Comparison of ENCODE assay signal across 7 mouse cellular contexts in the genomic region with DNA sequence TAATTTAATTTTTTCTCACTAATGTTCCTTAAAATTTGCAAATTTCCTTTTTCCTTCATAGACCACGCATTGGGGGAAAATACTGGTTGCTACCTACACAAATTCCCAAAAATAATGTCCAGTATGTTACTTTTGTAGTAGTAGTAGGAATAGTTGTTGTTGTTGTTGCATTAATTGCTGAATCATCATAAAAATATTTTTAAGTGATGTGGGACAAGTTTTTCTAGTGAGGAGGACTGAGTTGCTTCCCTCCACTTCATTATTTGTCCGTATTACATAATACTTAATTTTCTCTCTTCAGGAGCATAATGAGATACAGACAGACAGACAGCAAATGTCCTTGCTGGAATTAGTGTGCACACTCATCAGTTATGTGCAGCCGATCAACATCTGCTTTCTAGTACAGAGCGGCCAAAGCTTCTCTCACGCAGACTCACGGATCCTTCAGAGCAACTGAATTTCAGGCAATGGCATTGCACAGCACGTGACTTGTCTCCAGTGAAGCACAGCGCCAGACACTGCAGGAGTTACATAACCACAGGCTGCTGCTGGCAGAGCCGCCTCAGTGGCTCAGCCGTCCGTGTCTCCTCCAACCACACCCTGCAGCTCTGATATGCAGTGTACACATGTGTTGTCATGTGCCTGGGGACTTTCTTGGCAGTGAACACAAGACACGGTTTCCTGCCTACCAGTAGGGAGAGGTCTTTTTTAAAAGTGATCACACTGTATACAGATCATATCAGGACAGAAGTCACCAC.
A peak's percentile ranks its signal among the peaks of the same experiment; 100 is the strongest.
DNase-seq lines count a peak whose midpoint lies in the region; ATAC-seq lines count a peak whose summit lies in the region.

No protein-coding gene starts in this region.

- peak; percentile 92 for DNase-seq in T-cell, adult 2 months (ENCODE audit: low spot score)
- peak; percentile 87 for DNase-seq in cerebellum, adult 11-12 months
- DNase-seq in gastrocnemius, postnatal 25 days, result peak; percentile 91
- peak; percentile 97 for DNase-seq in kidney, adult 11 months
- peak; percentile 64 to 72 for DNase-seq in left cerebral cortex, postnatal 36 days (ENCODE audit: low spot score in 2 of 2)
- DNase-seq in spleen, adult 18-20 months, result peak; percentile 49 to 75

- peak; percentile 71 for ATAC-seq in midbrain, embryonic 12.5 days (ENCODE audit: low FRiP score, low read depth)

- no peak overlapping the region for H3K27ac ChIP-seq in midbrain, embryonic 12.5 days (replicated peaks)

- 68% methylated on average over 12 of the region's 12 CpGs for WGBS in midbrain, embryonic 12.5 days

- H3K36me3 ChIP-seq in midbrain, embryonic 12.5 days, result no peaks in the 10 kb centered on the region

- H3K27me3 ChIP-seq in midbrain, embryonic 12.5 days, result no peaks in the 10 kb centered on the region

- H3K4me3 ChIP-seq in midbrain, embryonic 12.5 days, result no peak overlapping the region

- H3K9ac ChIP-seq in midbrain, embryonic 12.5 days (replicated peaks), result no peak overlapping the region

- no peak overlapping the region for H3K4me2 ChIP-seq in midbrain, embryonic 12.5 days (replicated peaks)

- intact Hi-C loops in left cerebral cortex, postnatal 36 days (cut with DNase I), result loop anchor here (1.0 to 10.0 kb wide), 2 partner anchors 441 to 526 kb away; a partner anchor contains a TSS

- H3K9me3 ChIP-seq in midbrain, embryonic 12.5 days, result no peaks in the 10 kb centered on the region

- no peaks in the 10 kb centered on the region for H3K4me1 ChIP-seq in midbrain, embryonic 12.5 days
